Mouse (Mus musculus) mouse embryonic stem cell (cell line): ENCODE results near the gene Taok1.
"Not testable (repeated sequence)": the region's sequence is repeated elsewhere in the genome, so short reads cannot be mapped to it uniquely, and the experiment has no call there.

Source experiments
- in situ Hi-C, 2 experiments: fragments of 300-500 bp; cut with MboI; formaldehyde crosslinking; loops; 1 replicate in 1 of 2; 3 replicates in 1 of 2; pipeline ENCODE4 v1.14.3; 2019 to 2020; ENCODE audit warnings: low sequenced_read_pairs in 2 of 2, low pct_unique_long_range_greater_than_20kb in 1 of 2, mixed read lengths in 1 of 2; ENCODE audit not compliant: unreplicated experiment in 1 of 2

The Taok1 gene

GRCm38 (mm10) chr11:77607538-77608455, at the start of gene Taok1:
Gene Taok1, minus strand, starts transcription at chr11:77607815.
- in situ Hi-C loops = no loop called here

GRCm38 (mm10) chr11:77653406-77654190, 46.0 kb upstream of the Taok1 start:
- in situ Hi-C loops = not testable (repeated sequence)

- in situ Hi-C loops = no loop called here
Measured at GRCm38 (mm10) chr11:77652484-77652883, 44.9 kb upstream of the Taok1 start.

GRCm38 (mm10) chr11:77648878-77649277, 41.3 kb upstream of the Taok1 start:
- in situ Hi-C loops = no loop called here

- in situ Hi-C loops = no loop called here
Measured at GRCm38 (mm10) chr11:77645481-77645880, 37.9 kb upstream of the Taok1 start.

- in situ Hi-C loops = no loop called here
Measured at GRCm38 (mm10) chr11:77641390-77641789, 33.8 kb upstream of the Taok1 start.

GRCm38 (mm10) chr11:77630257-77630670, 22.6 kb upstream of the Taok1 start:
- in situ Hi-C loops = no loop called here

GRCm38 (mm10) chr11:77629476-77629875, 21.9 kb upstream of the Taok1 start:
- in situ Hi-C loops = no loop called here

- in situ Hi-C loops = no loop called here
Measured at GRCm38 (mm10) chr11:77626596-77627535, 19.3 kb upstream of the Taok1 start.

- in situ Hi-C loops = no loop called here
Measured at GRCm38 (mm10) chr11:77625061-77625855, 17.6 kb upstream of the Taok1 start.

- in situ Hi-C loops = no loop called here
Measured at GRCm38 (mm10) chr11:77624441-77625060, 16.9 kb upstream of the Taok1 start.

- in situ Hi-C loops = no loop called here
Measured at GRCm38 (mm10) chr11:77624002-77624401, 16.4 kb upstream of the Taok1 start.

GRCm38 (mm10) chr11:77621902-77622535, 14.4 kb upstream of the Taok1 start:
- in situ Hi-C loops = no loop called here

- in situ Hi-C loops = no loop called here
Measured at GRCm38 (mm10) chr11:77615084-77615624, 7.5 kb upstream of the Taok1 start.

- in situ Hi-C loops = no loop called here
Measured at GRCm38 (mm10) chr11:77606835-77607537, 629 bp downstream of the Taok1 start.

- in situ Hi-C loops = no loop called here
Measured at GRCm38 (mm10) chr11:77606469-77606834, 1.2 kb downstream of the Taok1 start.
